Mouse (Mus musculus): ENCODE measurements around the gene Arhgap15.

DNA sequence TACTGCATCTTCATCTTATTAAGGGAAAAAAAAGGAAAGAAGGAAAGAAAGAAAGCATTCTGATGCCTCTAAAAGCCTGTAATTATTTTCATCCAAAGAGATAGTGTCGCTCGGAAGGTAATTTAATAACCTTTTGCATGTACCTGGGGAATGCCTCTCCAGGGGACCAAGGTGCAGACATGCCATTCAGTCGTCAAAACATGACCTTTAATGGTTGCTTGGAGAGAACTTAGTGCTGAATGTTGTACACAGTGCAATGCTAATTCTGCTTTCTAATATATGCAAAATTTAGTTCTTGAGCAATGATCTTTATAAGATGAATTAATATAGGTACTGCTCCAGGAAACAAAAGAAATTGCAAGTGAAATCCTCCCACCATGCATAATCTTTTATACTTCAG is 239.3 kb downstream of the Arhgap15 start:
- TF ChIP-seq CTCF (IDR thresholded peaks at IDR 0.05; ENCODE audit: borderline replicate concordance, control insufficient read depth, extremely low read depth, insufficient read depth, low read length, poor library complexity) (no peak), POLR2A (IDR thresholded peaks at IDR 0.05; ENCODE audit: control insufficient read depth, extremely low read depth, insufficient read depth, low read length, poor library complexity) (no peak)
